Mouse (Mus musculus) spleen, adult 2 months (tissue): Measurements from ENCODE around the gene Fkbp9. TPM values are rescaled to one million over a fixed set of nuclear protein-coding genes. Genes with fewer than 3 reads are reported as not detected.
"Not testable (repeated sequence)": the region's sequence is repeated elsewhere in the genome, so short reads cannot be mapped to it uniquely, and the experiment has no call there.

Source experiments
- DNase-seq, 2 experiments: peaks; one replicate each; pipeline versions ENCODE4 v3.0.0 to v3.0.0-alpha.2; 2012 to 2021; ENCODE audit warnings: low spot score in 2 of 2, low read depth in 1 of 2
- H3K27ac ChIP-seq: fragments of 200-500 bp; 2 replicates; pipeline ENCODE4 v1.5.1; 2012; ENCODE audit warnings: low read length, inconsistent platforms; ENCODE audit not compliant: insufficient read depth
- H3K27me3 ChIP-seq: fragments of 200-500 bp; 2 replicates; pipeline ENCODE4 v1.6.1; 2012; ENCODE audit warnings: mild to moderate bottlenecking, moderate library complexity, low read length, inconsistent platforms; ENCODE audit not compliant: control insufficient read depth, insufficient read depth
- H3K36me3 ChIP-seq: fragments of 200-500 bp; 2 replicates; pipeline ENCODE4 v1.6.1; 2012; ENCODE audit warnings: mild to moderate bottlenecking, low read length, inconsistent platforms; ENCODE audit not compliant: control insufficient read depth, insufficient read depth
- H3K4me1 ChIP-seq: fragments of 200-500 bp; 2 replicates; pipeline ENCODE4 v1.6.1; 2011; ENCODE audit warnings: inconsistent platforms; ENCODE audit not compliant: control insufficient read depth, insufficient read depth, insufficient read length
- H3K4me3 ChIP-seq: fragments of 200-500 bp; 2 replicates; pipeline ENCODE4 v1.5.1; 2011; ENCODE audit warnings: mild to moderate bottlenecking, inconsistent platforms; ENCODE audit not compliant: insufficient read depth, insufficient read length; ENCODE audit errors: extremely low read depth
- CTCF ChIP-seq: fragments of 200-500 bp; IDR thresholded peaks from 2 replicates; pipeline ENCODE4 v1.5.1; 2011; ENCODE audit warnings: mild to moderate bottlenecking, inconsistent platforms; ENCODE audit not compliant: insufficient read depth, insufficient read length, insufficient replicate concordance; ENCODE audit errors: extremely low read depth
- POLR2A ChIP-seq: fragments of 200-500 bp; IDR thresholded peaks from 2 replicates; pipeline ENCODE4 v1.6.1; 2011; ENCODE audit warnings: low read depth, low read length, inconsistent platforms
- WGBS: fragments of 180-500 bp; shearing (Covaris S2); methylation state at CpG from one replicate; pipeline ENCODE4 v1.1.7; 2018; 5-methylcytosine and 5-hydroxymethylcytosine counted together
- polyA plus RNA-seq: library from polyadenylated mRNA; depleted of rRNA; stranded (reverse); fragments of >200 nt; gene quantifications from 2 replicates; pipeline ENCODE4 v1.2.3, GENCODE M21; 2012

Fkbp9 gene
- polyA plus RNA-seq, 1 experiment, result 6.7 TPM

- no peaks in the 10 kb centered on the region for H3K36me3 ChIP-seq
- TF ChIP-seq CTCF (no peak), POLR2A (no peak)
- DNase-seq, result no peak
- no peaks in the 10 kb centered on the region; the same call in 1 of the 2 replicates for H3K27me3 ChIP-seq
- no peak overlapping the region for H3K4me3 ChIP-seq
- H3K4me1 ChIP-seq, result no peaks in the 10 kb centered on the region
- 92% methylated on average over 5 of the region's 5 CpGs for WGBS
- H3K27ac ChIP-seq, result no peak overlapping the region
Observed at GRCm38 (mm10) chr6:56856748-56857147, 24.9 kb downstream of the Fkbp9 start.

- DNase-seq, result no peak
- TF ChIP-seq POLR2A, result no peak
- TF ChIP-seq CTCF, result no peak
- WGBS, result 88% methylated on average over 8 of the region's 8 CpGs
- Histone ChIP-seq H3K27me3 (no peaks in the 10 kb centered on the region), H3K27ac (no peak overlapping the region), H3K4me1 (no peaks in the 10 kb centered on the region), H3K4me3 (no peak overlapping the region), H3K36me3 (no peaks in the 10 kb centered on the region)
Observed at GRCm38 (mm10) chr6:56860205-56860848, 28.5 kb downstream of the Fkbp9 start.

- H3K27me3 ChIP-seq, H3K4me3 ChIP-seq, H3K4me1 ChIP-seq, H3K36me3 ChIP-seq, H3K27ac ChIP-seq, DNase-seq: not testable (repeated sequence)
- WGBS, result 88% methylated on average over 1 of the region's 1 CpGs
Observed at GRCm38 (mm10) chr6:56866899-56867298, 35.0 kb downstream of the Fkbp9 start.

GRCm38 (mm10) chr6:56868565-56868964, 36.7 kb downstream of the Fkbp9 start:
- no peaks in the 10 kb centered on the region for H3K4me1 ChIP-seq
- DNase-seq, result no peak
- H3K27ac ChIP-seq, result no peak overlapping the region
- H3K36me3 ChIP-seq, result no peaks in the 10 kb centered on the region
- H3K4me3 ChIP-seq, result no peak overlapping the region
- 82% methylated on average over 8 of the region's 8 CpGs for WGBS
- no peaks in the 10 kb centered on the region for H3K27me3 ChIP-seq
- TF ChIP-seq CTCF (no peak), POLR2A (no peak)

GRCm38 (mm10) chr6:56870027-56870426, 38.2 kb downstream of the Fkbp9 start:
- no peak for TF ChIP-seq POLR2A
- no peak for TF ChIP-seq CTCF
- no peak for DNase-seq
- no peaks in the 10 kb centered on the region for H3K36me3 ChIP-seq
- H3K27me3 ChIP-seq, result no peaks in the 10 kb centered on the region
- no peaks in the 10 kb centered on the region for H3K4me1 ChIP-seq
- H3K4me3 ChIP-seq, result no peak overlapping the region
- 68% methylated on average over 2 of the region's 2 CpGs for WGBS
- no peak overlapping the region for H3K27ac ChIP-seq

- no peak for TF ChIP-seq POLR2A
- no peak overlapping the region for H3K27ac ChIP-seq
- DNase-seq, result no peak
- H3K4me1 ChIP-seq, result no peaks in the 10 kb centered on the region
- H3K36me3 ChIP-seq, result peaks cover 2% of the 10 kb centered on the region; the same call in 1 of the 2 replicates
- WGBS, result 70% methylated on average over 4 of the region's 4 CpGs
- H3K4me3 ChIP-seq, result no peak overlapping the region
- H3K27me3 ChIP-seq, result no peaks in the 10 kb centered on the region
Observed at GRCm38 (mm10) chr6:56876870-56877269, 45.0 kb downstream of the Fkbp9 start.

GRCm38 (mm10) chr6:56877985-56878384, 46.1 kb downstream of the Fkbp9 start:
- TF ChIP-seq POLR2A, result no peak
- no peak for TF ChIP-seq CTCF
- Histone ChIP-seq H3K4me3 (no peak overlapping the region), H3K4me1 (no peaks in the 10 kb centered on the region), H3K27me3 (no peaks in the 10 kb centered on the region), H3K27ac (no peak overlapping the region), H3K36me3 (peaks cover 4% of the 10 kb centered on the region)
- WGBS, result 93% methylated on average over 8 of the region's 8 CpGs
- no peak for DNase-seq
